In the genomic region with DNA sequence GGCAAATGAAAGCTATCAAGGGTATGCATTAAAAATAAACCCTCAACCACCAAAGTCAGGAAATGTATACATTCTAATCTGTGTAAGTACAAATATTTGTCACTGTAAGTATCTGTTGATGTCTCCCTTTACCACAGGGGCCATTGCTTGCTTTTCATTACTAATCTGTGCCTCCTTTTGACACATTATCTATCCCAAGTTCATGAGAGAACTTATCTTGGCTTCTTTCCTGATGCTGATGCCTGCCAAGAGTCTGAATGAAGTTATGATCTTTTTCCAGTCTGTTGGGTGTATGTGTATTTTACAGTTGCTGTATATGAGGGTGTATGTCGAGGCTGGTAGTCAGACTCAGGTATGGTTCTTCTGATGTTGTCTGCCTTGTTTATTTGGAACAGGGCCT, we compare ENCODE assay signal across 20 mouse cellular contexts.
"Had no signal": no experiment of that assay in that cellular context is flagged by ENCODE, and none has a peak within 500 bp of the region (broad histone marks: within the 10 kb centered on the region; RNA-seq: fewer than 3 reads in every experiment).

No protein-coding gene starts in this region.

- H3K9me3 ChIP-seq: liver, embryonic 13.5 days; midbrain, embryonic 13.5 days; neural tube, embryonic 13.5 days; stomach, embryonic 15.5 days had no signal

- DNase-seq: kidney, adult 18-20 months; kidney, adult 9 months; kidney, postnatal 14 days; kidney, postnatal 4 days; layer of hippocampus, postnatal 36 days; liver, embryonic 13.5 days; lung, adult 2 months; retina, postnatal 1 day; right cerebral cortex, postnatal 25 days; spleen, adult 18-20 months; thymus, adult 18-20 months; thymus, postnatal 36 days had no signal

- H3K36me3 ChIP-seq: liver, embryonic 13.5 days; midbrain, embryonic 13.5 days; neural tube, embryonic 13.5 days; stomach, embryonic 15.5 days had no signal

- ATAC-seq: lung, postnatal 0 days; midbrain, embryonic 13.5 days; midbrain, embryonic 16.5 days had no signal

- H3K27ac ChIP-seq: left cerebral cortex, adult 2 months; liver, embryonic 13.5 days; macrophage; midbrain, embryonic 13.5 days; neural tube, embryonic 13.5 days; stomach, embryonic 15.5 days had no signal

- H3K27me3 ChIP-seq: liver, embryonic 13.5 days; midbrain, embryonic 13.5 days; neural tube, embryonic 13.5 days; stomach, embryonic 15.5 days had no signal

- H3K4me2 ChIP-seq: liver, embryonic 13.5 days; midbrain, embryonic 13.5 days; neural tube, embryonic 13.5 days; stomach, embryonic 15.5 days had no signal

- H3K4me1 ChIP-seq: liver, embryonic 13.5 days; midbrain, embryonic 13.5 days; neural tube, embryonic 13.5 days; stomach, embryonic 15.5 days had no signal

- H3K9ac ChIP-seq: liver, embryonic 13.5 days; midbrain, embryonic 13.5 days; neural tube, embryonic 13.5 days; stomach, embryonic 15.5 days had no signal

- H3K4me3 ChIP-seq: left cerebral cortex, adult 2 months; liver, embryonic 13.5 days; midbrain, embryonic 13.5 days; myocyte; neural tube, embryonic 13.5 days; stomach, embryonic 15.5 days had no signal
